Mouse (Mus musculus) retina, embryonic 14.5 days (tissue): ENCODE results near the gene Anp32b.
A peak's percentile ranks its signal among the peaks of the same experiment; 100 is the strongest.

Experiments used
- DNase-seq: peaks from one replicate; pipeline ENCODE4 v3.0.0-alpha.2; 2015; ENCODE audit warnings: low spot score

Anp32b gene

GRCm38 (mm10) chr4:46505361-46506057 is 54.8 kb downstream of the Anp32b start:
- DNase-seq = no peak

DNA sequence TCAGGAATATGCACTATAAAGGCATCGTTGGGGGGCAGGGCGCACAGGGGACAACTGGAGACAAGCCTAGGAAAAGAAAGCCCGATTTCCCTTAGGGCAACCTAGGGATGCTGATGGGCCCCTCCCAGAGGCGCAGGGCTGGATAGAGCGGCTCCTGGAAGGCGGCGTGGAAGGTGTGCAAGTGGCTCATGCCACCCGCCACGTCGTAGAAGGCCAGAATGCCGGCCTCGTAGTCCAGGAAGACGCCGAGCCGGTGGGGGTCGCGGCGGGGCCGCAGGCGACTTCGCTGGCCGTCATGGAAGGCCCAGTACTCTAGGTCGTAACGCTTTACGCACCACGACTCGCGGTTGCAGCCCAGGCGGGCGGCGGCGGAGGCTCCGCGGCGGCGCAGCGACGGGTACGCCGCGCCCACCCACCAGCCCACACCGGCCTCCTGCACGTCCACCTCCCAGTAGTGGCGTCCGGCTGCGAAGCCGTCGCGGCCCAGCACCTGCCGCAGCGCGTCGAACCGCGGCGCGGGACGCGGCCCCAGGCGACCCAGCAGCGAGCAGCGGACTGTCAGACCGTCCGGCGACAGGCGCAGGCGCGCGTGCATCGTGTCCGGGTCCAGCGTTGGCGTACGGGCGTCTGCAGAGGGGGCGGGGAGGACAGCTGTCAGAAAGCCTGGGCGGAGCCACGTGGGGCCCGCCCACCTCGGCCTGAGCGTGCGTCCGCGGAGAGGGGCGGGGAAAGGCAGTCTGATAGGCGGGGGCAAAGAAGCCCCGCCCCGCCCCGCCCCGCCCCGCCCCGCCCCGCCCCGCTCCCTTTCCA is 56.3 kb downstream of the Anp32b start:
- DNase-seq = peak; percentile 96

DNA sequence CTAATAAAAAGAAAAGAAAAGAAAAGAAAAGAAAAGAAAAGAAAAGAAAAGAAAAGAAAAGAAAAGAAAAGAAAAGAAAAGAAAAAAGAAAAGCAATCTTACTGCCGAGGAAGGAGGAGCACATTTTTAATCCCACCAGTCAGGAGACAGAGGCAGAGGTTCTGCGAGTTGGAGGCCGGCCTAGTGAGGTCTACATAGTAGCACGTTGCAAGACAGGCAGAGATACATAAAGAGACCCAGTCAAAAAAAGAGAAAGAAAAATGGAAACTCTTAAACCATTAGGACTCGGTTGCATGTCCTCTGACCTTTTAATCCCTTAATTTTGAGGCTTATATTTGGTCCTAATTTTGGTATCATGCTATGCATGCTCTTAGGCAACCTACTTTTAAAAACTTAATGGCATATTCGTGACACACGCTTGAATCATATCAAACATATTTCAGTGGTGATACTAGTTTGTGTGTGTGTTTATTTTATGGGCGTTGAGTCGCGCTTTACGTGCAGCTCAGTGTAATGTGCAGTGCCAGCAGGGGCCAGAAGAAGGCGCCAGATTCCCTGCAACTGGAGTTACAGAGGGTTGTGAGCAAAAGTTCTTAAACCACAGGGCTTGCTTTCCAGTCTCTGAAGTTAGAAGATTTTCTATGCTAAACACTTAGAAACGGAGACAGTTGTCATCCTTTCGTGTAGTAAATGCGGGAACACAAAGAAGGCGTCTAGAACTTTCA is 57.2 kb downstream of the Anp32b start:
- peak; percentile 72 for DNase-seq

DNA sequence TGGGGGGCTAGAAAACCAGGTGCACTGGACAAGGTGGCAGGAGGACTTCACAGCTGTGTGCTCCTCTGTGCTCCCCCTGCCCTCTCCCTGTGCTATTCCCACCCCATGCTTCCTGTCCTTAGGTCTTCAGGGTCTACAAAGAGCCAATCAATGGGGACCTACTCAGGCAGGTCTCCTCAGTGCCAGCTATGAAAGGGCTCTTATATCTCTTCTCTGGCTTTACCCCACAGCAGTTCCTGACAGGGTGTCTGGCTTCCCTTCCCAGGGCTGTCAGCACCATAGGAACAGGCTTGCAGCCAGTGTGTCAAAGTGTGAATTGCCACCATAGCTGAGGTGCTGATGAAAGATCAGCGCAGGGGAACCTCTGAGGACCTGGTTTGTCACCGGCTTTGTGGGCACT is 69.8 kb downstream of the Anp32b start:
- DNase-seq = no peak

DNA sequence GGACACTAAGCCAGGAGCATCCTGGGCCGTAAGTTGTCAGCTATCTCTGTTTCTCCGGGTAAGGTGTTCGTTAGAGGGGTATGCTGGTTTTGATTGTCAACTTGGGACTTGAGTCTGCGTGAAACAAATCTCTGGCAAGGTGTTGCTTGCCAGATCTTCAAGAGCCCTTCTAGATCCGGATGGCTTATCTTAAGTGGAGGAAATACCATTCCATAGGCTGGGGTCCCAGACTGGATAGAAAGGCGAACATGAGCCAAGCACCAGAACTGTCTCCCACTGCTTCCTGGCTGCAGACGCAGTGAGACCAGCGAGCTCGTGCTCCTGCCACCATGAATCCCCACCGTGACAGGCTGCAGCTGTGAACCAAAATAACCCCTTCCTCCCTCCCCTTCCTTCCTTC is 70.8 kb downstream of the Anp32b start:
- no peak for DNase-seq
